Mouse (Mus musculus): Measurements from ENCODE around the gene Slc32a1. TPM values are rescaled to one million over a fixed set of nuclear protein-coding genes. Genes with fewer than 3 reads are reported as not detected.

Gene Slc32a1
- not detected in 2 replicates for polyA plus RNA-seq (2015; fragmentation: Nextera tagmentation; extraction: Ambion mirVana)

- Histone ChIP-seq H3K4me3 (ENCODE audit: low read depth, low read length) (no peak within 1 kb of the TSS), H3K4me2 (ENCODE audit: low read depth, low read length) (0 out of 2 replicates have a peak within 1 kb of the TSS, but pooled peaks have one; percentile 6), H3K27me3 (ENCODE audit: insufficient read depth, low read length) (peaks cover 89% of the 10 kb centered on the region), H3K9me3 (ENCODE audit: low read length) (no peaks in the 10 kb centered on the region), H3K36me3 (replicated peaks; ENCODE audit: insufficient read depth, low read length) (no peaks in the 10 kb centered on the region), H3K9ac (replicated peaks) (no peak within 1 kb of the TSS), H3K4me1 (ENCODE audit: insufficient read depth) (peaks cover 6% of the 10 kb centered on the region; the same call in 1 of the 2 replicates), H3K27ac (ENCODE audit: low read depth) (no peak within 1 kb of the TSS)
- 2% methylated on average over 67 of the region's 77 CpGs for whole genome bisulfite sequencing (ENCODE audit: insufficient replicate concordance)
- TF ChIP-seq CTCF (IDR thresholded peaks at IDR 0.05; ENCODE audit: low read depth) (no peak), EP300 (IDR thresholded peaks at IDR 0.05; ENCODE audit: low read depth) (no peak)
- DNase-seq: no peak
- ATAC-seq: no peak
Observed at GRCm38 (mm10) chr2:158610488-158611325, at the start of gene Slc32a1. Gene Slc32a1, plus strand, starts transcription at chr2:158610767.

GRCm38 (mm10) chr2:158560801-158561200, 49.8 kb upstream of the Slc32a1 start:
- Histone ChIP-seq H3K27ac (ENCODE audit: low read depth) (no peak overlapping the region), H3K4me2 (ENCODE audit: low read depth, low read length) (no peak overlapping the region), H3K4me3 (ENCODE audit: low read depth, low read length) (no peak overlapping the region), H3K36me3 (replicated peaks; ENCODE audit: insufficient read depth, low read length) (no peaks in the 10 kb centered on the region), H3K27me3 (ENCODE audit: insufficient read depth, low read length) (0 out of 2 replicates have a peak, but pooled peaks cover 7% of the 10 kb centered on the region), H3K9me3 (ENCODE audit: low read length) (no peaks in the 10 kb centered on the region), H3K4me1 (ENCODE audit: insufficient read depth) (peaks cover 4% of the 10 kb centered on the region), H3K9ac (replicated peaks) (no peak overlapping the region)
- 26% methylated on average over 9 of the region's 9 CpGs for WGBS (ENCODE audit: insufficient replicate concordance)
- no peak for ATAC-seq
- TF ChIP-seq CTCF (IDR thresholded peaks at IDR 0.05; ENCODE audit: low read depth) (no peak), EP300 (IDR thresholded peaks at IDR 0.05; ENCODE audit: low read depth) (no peak)
- DNase-seq: no peak

- no peaks in the 10 kb centered on the region for H3K9me3 ChIP-seq (ENCODE audit: low read length)
- H3K9ac ChIP-seq (replicated peaks): no peak overlapping the region
- no peak for TF ChIP-seq EP300 (IDR thresholded peaks at IDR 0.05; ENCODE audit: low read depth)
- no peak for TF ChIP-seq CTCF (IDR thresholded peaks at IDR 0.05; ENCODE audit: low read depth)
- DNase-seq (no peak), ATAC-seq (no peak)
- H3K4me1 ChIP-seq (ENCODE audit: insufficient read depth): no peaks in the 10 kb centered on the region; the same call in 1 of the 2 replicates
- no peak overlapping the region for H3K4me2 ChIP-seq (ENCODE audit: low read depth, low read length)
- H3K27ac ChIP-seq (ENCODE audit: low read depth): no peak overlapping the region
- no peak overlapping the region for H3K4me3 ChIP-seq (ENCODE audit: low read depth, low read length)
- WGBS (ENCODE audit: insufficient replicate concordance): 20% methylated on average over 3 of the region's 3 CpGs
- no peaks in the 10 kb centered on the region for H3K36me3 ChIP-seq (replicated peaks; ENCODE audit: insufficient read depth, low read length)
- 0 out of 2 replicates have a peak, but pooled peaks cover 2% of the 10 kb centered on the region for H3K27me3 ChIP-seq (ENCODE audit: insufficient read depth, low read length)
Observed at GRCm38 (mm10) chr2:158561371-158562144, 49.0 kb upstream of the Slc32a1 start.

- Histone ChIP-seq H3K36me3 (replicated peaks; ENCODE audit: insufficient read depth, low read length) (no peaks in the 10 kb centered on the region), H3K27ac (ENCODE audit: low read depth) (no peak overlapping the region), H3K4me1 (ENCODE audit: insufficient read depth) (no peaks in the 10 kb centered on the region), H3K9ac (replicated peaks) (no peak overlapping the region), H3K9me3 (ENCODE audit: low read length) (no peaks in the 10 kb centered on the region), H3K4me2 (ENCODE audit: low read depth, low read length) (no peak overlapping the region), H3K4me3 (ENCODE audit: low read depth, low read length) (no peak overlapping the region), H3K27me3 (ENCODE audit: insufficient read depth, low read length) (no peaks in the 10 kb centered on the region)
- WGBS (ENCODE audit: insufficient replicate concordance): 27% methylated on average over 13 of the region's 13 CpGs
- DNase-seq: peak; percentile 54
- no peak for ATAC-seq
- TF ChIP-seq EP300 (IDR thresholded peaks at IDR 0.05; ENCODE audit: low read depth) (no peak), CTCF (IDR thresholded peaks at IDR 0.05; ENCODE audit: low read depth) (no peak)
Observed at GRCm38 (mm10) chr2:158570421-158571081, 40.0 kb upstream of the Slc32a1 start.

GRCm38 (mm10) chr2:158579979-158580378, 30.6 kb upstream of the Slc32a1 start:
- no peak for TF ChIP-seq CTCF (IDR thresholded peaks at IDR 0.05; ENCODE audit: low read depth)
- TF ChIP-seq EP300 (IDR thresholded peaks at IDR 0.05; ENCODE audit: low read depth): no peak
- DNase-seq (no peak), ATAC-seq (no peak)
- Histone ChIP-seq H3K27me3 (ENCODE audit: insufficient read depth, low read length) (no peaks in the 10 kb centered on the region), H3K4me1 (ENCODE audit: insufficient read depth) (no peaks in the 10 kb centered on the region), H3K27ac (ENCODE audit: low read depth) (no peak overlapping the region), H3K36me3 (replicated peaks; ENCODE audit: insufficient read depth, low read length) (no peaks in the 10 kb centered on the region), H3K4me2 (ENCODE audit: low read depth, low read length) (no peak overlapping the region), H3K9ac (replicated peaks) (no peak overlapping the region), H3K4me3 (ENCODE audit: low read depth, low read length) (no peak overlapping the region), H3K9me3 (ENCODE audit: low read length) (no peaks in the 10 kb centered on the region)
- WGBS (ENCODE audit: insufficient replicate concordance): 70% methylated on average over 4 of the region's 4 CpGs
